Mouse (Mus musculus) erythroblast, embryonic 14.5 days (primary cell): ENCODE measurements around the gene Ghrh.

Experiments used
- GATA1 ChIP-seq: IDR thresholded peaks from 2 replicates; pipeline ENCODE4 v1.6.1; 2012; ENCODE audit warnings: low read length, inconsistent platforms, mixed read lengths
- TAL1 ChIP-seq: IDR thresholded peaks from 3 replicates; pipeline ENCODE4 v1.6.1; 2012; ENCODE audit warnings: low read length, inconsistent platforms, mixed read lengths

DNA sequence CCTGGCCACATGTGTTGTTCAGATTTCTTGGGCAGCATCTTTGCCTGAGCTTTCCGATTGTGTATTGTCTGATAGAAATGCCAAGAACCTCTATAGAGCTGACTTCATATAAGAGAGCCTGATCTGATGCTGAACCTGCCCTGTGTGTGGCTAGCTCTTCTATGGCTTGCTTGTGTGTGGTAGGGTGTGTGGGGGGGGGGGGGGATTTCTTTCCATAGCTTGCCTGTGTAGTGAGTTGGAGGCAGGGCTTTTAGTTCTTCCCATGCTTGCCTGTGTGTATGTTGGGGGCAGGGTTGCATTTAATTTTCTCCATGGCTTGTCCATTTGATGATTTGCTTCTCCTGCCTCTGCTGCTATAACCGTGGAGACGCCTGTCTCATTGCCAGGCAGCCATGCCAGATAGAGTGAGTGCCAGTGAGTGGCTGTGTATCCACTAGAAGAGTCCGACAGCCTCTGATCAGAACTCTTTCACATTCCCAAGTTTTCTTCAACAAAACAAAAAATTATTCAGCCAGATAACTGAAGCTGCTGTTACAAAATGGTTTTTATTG is 39.5 kb downstream of the Ghrh start:
- TF ChIP-seq GATA1 (no peak), TAL1 (no peak)
